Mouse (Mus musculus): ENCODE results near the gene Ppp1r9b.
"Not testable (repeated sequence)": the region's sequence is repeated elsewhere in the genome, so short reads cannot be mapped to it uniquely, and the experiment has no call there.

Ppp1r9b gene

GRCm38 (mm10) chr11:94990749-94991577 is at the start of gene Ppp1r9b:
Gene Ppp1r9b (plus strand): TSS chr11:94991035.
- in situ Hi-C loops (cut with MboI, MseI) = no loop called here

- in situ Hi-C loops (cut with MboI, MseI) = no loop called here
Observed at GRCm38 (mm10) chr11:94941121-94941520, 49.7 kb upstream of the Ppp1r9b start.

GRCm38 (mm10) chr11:94941776-94942175 is 49.1 kb upstream of the Ppp1r9b start:
- in situ Hi-C loops (cut with MboI, MseI) = no loop called here

GRCm38 (mm10) chr11:94942282-94943023 is 48.4 kb upstream of the Ppp1r9b start:
- in situ Hi-C loops (cut with MboI, MseI) = no loop called here

GRCm38 (mm10) chr11:94943054-94943453 is 47.8 kb upstream of the Ppp1r9b start:
- in situ Hi-C loops (cut with MboI, MseI) = no loop called here

- in situ Hi-C loops (cut with MboI, MseI) = no loop called here
Observed at GRCm38 (mm10) chr11:94944295-94944694, 46.5 kb upstream of the Ppp1r9b start.

GRCm38 (mm10) chr11:94945236-94945635 is 45.6 kb upstream of the Ppp1r9b start:
- in situ Hi-C loops (cut with MboI, MseI) = no loop called here

GRCm38 (mm10) chr11:94952169-94952568 is 38.7 kb upstream of the Ppp1r9b start:
- in situ Hi-C loops (cut with MboI, MseI) = no loop called here

- in situ Hi-C loops (cut with MboI, MseI) = no loop called here
Observed at GRCm38 (mm10) chr11:94955103-94955502, 35.7 kb upstream of the Ppp1r9b start.

GRCm38 (mm10) chr11:94957693-94958064 is 33.2 kb upstream of the Ppp1r9b start:
- in situ Hi-C loops (cut with MboI, MseI) = no loop called here

GRCm38 (mm10) chr11:94958065-94958858 is 32.6 kb upstream of the Ppp1r9b start:
- in situ Hi-C loops (cut with MboI, MseI) = no loop called here

- in situ Hi-C loops (cut with MboI, MseI) = no loop called here
Observed at GRCm38 (mm10) chr11:94962534-94963101, 28.2 kb upstream of the Ppp1r9b start.

GRCm38 (mm10) chr11:94967419-94967818 is 23.4 kb upstream of the Ppp1r9b start, which contains the start of gene Hils1:
Gene Hils1 (plus strand): TSS chr11:94967593.
- in situ Hi-C loops (cut with MboI, MseI) = no loop called here

- in situ Hi-C loops (cut with MboI, MseI) = no loop called here
Observed at GRCm38 (mm10) chr11:94968187-94968586, 22.6 kb upstream of the Ppp1r9b start.

GRCm38 (mm10) chr11:94969709-94970108 is 21.1 kb upstream of the Ppp1r9b start:
- in situ Hi-C loops (cut with MboI, MseI) = not testable (repeated sequence)

- in situ Hi-C loops (cut with MboI, MseI) = no loop called here
Observed at GRCm38 (mm10) chr11:94970210-94970943, 20.5 kb upstream of the Ppp1r9b start.

GRCm38 (mm10) chr11:94971895-94972615 is 18.8 kb upstream of the Ppp1r9b start:
- in situ Hi-C loops (cut with MboI, MseI) = no loop called here

- in situ Hi-C loops (cut with MboI, MseI) = no loop called here
Observed at GRCm38 (mm10) chr11:94972887-94973286, 17.9 kb upstream of the Ppp1r9b start.

GRCm38 (mm10) chr11:94973313-94973712 is 17.5 kb upstream of the Ppp1r9b start:
- in situ Hi-C loops (cut with MboI, MseI) = no loop called here

GRCm38 (mm10) chr11:94974951-94975350 is 15.9 kb upstream of the Ppp1r9b start:
- in situ Hi-C loops (cut with MboI, MseI) = no loop called here

Measured in regulatory T cell (primary cell).